Mouse (Mus musculus) layer of hippocampus, adult 8-10 months (tissue): Measurements from ENCODE around the gene Pbx4. TPM values are rescaled to one million over a fixed set of nuclear protein-coding genes. Genes with fewer than 3 reads are reported as not detected.

Experiments
- DNase-seq, 2 experiments: peaks; one replicate each; pipeline ENCODE4 v3.0.0; 2022; ENCODE audit warnings: low spot score in 2 of 2
- total RNA-seq, 4 experiments: library from RNA; stranded (reverse); gene quantifications; 2 replicates each; pipeline ENCODE4 v1.2.4; 2022

Pbx4 gene
- total RNA-seq: 10 to 100 TPM; 15.7 to 22.4 (median 20.7) TPM

- DNase-seq: peak; percentile 92 to 97
Observed at GRCm38 (mm10) chr8:69832298-69832853, at the start of gene Pbx4. Gene Pbx4 (plus strand): TSS chr8:69832491.

DNA sequence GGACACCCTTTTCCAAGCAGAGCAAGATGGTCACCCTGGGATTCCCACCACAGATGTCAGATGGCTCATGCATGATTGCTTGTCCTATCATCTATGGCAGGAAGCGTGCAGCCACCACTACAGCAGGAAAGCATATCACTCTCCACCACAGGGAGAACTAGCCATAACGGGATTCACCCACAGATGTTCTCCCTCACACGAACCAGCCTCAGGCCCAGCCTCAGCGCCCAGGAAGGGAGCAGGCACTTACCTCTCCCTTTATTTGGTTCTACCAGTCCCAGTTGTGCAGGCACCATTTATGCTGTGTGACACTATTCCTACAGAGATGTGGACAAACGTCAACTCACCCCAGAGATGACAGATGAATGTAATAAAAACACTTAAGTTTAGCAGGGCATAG is 43.2 kb upstream of the Pbx4 start:
- no peak for DNase-seq

DNA sequence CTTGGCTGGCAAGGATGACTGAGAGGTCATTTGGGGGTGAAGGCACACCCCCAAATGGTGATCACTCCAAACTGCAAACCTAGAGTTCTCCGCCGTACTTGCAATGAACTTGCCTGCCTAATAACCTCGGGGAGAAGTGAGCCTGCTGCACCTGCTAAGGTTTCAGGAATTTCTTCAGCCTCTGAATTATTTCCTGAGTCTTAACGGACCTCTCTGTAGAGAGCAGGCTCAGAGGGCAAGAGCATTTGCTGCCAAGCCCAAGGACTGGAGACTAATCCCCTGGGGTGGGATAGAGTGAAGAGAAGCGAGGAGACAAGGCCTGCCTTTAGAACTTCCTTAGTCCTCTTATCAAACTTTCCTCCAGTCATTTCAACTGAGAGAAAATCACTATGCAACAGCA is 42.6 kb upstream of the Pbx4 start:
- no peak for DNase-seq

DNA sequence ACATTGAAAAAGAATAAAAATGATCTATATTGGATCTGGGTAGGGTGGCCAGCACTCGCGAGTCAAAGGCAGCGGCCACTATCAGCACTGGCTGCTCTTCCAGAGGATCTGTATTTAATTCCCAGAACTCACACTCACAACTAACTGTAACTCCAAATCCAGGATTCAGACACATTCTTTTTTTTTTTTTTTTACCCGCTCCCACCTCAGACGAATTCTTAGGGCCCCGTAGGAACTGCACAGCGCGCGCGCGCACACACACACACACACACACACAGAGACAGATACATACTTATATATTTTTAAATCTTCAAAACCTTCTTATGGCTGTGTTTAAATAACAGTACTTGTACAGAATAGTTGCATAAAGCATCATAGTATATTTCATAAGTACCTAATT is 41.9 kb upstream of the Pbx4 start:
- no peak for DNase-seq

- peak; percentile 79 to 88 for DNase-seq
Observed at GRCm38 (mm10) chr8:69790773-69791367, 41.4 kb upstream of the Pbx4 start, which contains the start of the genes Atp13a1 and Zfp866. Gene Atp13a1 (plus strand): TSS chr8:69791163. Gene Zfp866 (minus strand): TSS chr8:69791178.

DNA sequence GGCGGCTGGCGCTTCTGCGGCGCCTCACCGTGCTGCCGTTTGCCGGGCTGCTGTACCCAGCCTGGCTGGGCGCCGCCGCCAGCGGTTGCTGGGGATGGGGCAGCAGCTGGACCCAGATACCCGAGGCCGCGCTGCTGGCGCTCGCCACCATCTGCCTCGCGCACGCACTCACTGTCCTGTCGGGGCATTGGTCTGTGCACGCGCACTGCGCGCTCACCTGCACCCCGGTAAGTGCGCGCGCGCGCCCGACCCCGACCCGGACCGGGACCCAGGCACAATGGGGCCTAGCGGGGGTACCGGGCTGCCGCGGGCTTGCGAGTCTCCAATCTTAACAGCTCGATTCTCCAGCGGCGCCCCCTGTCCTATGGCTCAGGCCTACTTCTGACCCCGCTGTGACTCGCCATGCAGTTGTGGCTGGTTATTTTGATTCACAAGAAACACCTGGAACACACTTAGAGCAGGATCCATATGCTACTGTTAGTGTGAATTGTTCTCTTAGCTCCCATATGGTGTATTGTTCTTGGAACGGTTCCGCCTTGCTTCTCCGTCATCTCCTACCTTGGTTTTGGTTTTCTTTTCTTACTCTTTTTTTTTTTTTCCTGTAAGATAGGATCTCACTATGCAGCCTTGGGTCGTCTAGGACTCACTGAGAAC is 40.7 kb upstream of the Pbx4 start:
- DNase-seq: no peak

DNA sequence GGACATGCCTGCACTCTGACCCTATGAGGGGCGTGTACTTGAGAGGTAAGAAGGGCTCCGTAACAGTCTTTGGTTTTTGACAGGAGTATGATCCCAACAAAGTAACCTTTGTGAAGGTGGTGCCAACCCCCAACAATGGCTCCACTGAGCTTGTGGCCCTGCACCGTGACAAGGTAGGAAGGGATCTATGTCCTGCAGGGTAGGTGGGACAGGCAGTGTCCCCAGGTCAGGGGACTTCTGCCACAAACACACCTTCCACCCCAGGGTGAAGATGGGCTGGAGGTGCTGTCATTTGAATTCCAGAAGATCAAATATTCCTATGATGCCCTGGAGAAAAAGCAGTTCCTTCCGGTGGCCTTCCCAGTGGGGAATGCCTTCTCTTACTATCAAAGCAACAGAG is 38.6 kb upstream of the Pbx4 start:
- DNase-seq: no peak

- no peak for DNase-seq
Observed at GRCm38 (mm10) chr8:69794096-69794495, 38.2 kb upstream of the Pbx4 start.

GRCm38 (mm10) chr8:69794901-69795300 is 37.4 kb upstream of the Pbx4 start:
- DNase-seq: no peak

DNA sequence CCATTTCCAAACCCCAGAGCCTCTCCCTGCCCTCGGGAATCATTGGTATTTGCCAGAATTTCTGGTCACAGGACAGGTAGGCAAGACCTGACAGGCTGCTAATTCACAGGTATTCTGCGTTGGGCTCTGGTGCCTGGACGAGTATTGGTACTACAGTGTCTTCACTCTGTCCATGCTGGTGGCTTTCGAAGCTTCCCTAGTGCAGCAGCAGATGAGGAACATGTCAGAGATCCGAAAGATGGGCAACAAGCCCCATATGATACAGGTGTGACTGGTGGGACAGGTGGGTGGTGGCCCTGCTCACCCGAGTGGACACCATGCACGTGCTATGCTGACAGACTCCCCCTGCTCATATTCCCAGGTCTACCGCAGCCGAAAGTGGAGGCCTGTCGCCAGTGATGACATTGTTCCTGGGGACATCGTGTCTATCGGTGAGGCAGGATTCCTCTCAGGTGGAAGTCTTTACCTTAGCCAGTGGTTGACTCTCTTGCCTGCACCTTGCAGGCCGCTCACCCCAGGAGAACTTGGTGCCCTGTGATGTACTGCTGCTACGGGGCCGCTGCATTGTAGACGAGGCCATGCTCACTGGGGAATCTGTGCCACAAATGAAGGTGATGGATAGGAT is 35.5 kb upstream of the Pbx4 start:
- DNase-seq: no peak

GRCm38 (mm10) chr8:69797661-69798060 is 34.6 kb upstream of the Pbx4 start:
- no peak for DNase-seq

DNA sequence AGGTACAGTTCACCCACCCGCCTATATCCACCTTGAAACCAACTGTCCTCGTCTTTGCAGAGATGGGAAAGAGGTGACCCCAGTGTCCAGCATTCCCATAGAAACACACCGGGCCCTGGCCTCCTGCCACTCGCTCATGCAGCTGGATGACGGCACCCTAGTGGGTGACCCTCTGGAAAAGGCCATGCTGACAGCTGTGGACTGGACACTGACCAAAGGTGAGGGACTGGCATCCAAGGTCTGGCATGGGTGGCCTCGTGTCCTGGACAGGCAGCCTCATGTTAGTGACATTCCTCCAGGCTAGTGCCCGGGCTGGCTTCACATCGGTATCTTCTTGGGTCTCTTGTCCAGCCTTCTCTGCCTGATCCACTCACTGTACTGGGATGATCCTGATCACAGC is 33.0 kb upstream of the Pbx4 start:
- no peak for DNase-seq

DNA sequence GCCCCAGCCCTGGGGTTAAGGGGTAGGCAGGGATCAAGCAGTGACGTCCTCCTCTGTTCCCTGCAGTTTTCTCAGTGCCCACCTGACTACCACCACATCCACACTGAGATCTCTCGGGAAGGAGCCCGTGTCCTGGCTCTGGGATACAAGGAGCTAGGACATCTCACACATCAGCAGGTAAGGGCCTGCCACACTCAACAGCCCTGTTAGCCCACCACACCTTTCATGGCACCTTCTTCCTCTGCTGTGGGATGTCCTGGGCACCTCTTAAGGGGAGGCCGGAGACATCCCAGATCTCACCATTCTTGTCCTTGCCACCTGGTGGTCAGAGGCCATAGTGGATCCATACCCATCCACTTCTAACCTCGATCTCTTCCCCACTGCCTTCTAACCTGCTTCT is 32.3 kb upstream of the Pbx4 start:
- DNase-seq: no peak

- no peak for DNase-seq
Observed at GRCm38 (mm10) chr8:69801796-69802195, 30.5 kb upstream of the Pbx4 start.

DNA sequence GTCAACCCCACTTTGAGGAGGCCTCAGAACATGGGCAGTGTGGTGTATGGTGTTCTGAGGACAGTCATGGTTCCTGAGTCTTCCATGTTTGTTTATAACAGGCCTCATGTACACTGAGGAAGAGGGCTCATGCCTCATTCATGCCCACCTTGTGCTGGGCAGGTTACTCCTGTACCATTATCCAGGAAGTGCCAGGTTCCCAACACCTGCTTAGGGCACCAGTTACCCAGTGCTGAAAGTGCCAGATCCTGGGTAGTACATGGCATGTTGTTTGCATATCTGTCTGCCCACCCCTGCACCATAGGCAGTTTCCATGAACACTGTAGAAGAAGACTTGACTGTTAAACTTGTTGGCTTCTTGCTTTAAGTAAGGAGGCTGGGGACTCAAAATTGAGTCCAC is 30.1 kb upstream of the Pbx4 start:
- no peak for DNase-seq

- no peak for DNase-seq
Observed at GRCm38 (mm10) chr8:69803366-69803765, 28.9 kb upstream of the Pbx4 start.

- DNase-seq: no peak
Observed at GRCm38 (mm10) chr8:69804537-69804936, 27.8 kb upstream of the Pbx4 start.

DNA sequence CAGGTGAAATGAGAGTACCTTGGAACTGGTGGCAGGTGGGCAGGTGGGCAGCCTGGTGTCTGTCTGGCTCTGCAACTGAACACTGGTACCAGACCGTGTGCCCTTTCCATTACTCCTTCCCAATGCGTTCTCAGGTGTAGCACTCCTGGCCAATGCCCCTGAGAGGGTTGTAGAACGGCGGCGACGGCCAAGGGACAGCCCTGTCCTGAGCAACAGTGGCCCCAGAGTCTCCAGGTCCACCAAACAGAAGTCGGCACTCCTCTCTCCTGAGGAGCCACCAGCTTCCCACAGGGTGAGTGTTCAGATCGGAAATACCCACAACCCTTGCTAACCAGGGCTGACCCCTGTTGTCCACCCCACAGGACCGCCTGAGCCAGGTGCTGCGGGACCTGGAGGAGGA is 27.2 kb upstream of the Pbx4 start:
- DNase-seq: no peak

DNA sequence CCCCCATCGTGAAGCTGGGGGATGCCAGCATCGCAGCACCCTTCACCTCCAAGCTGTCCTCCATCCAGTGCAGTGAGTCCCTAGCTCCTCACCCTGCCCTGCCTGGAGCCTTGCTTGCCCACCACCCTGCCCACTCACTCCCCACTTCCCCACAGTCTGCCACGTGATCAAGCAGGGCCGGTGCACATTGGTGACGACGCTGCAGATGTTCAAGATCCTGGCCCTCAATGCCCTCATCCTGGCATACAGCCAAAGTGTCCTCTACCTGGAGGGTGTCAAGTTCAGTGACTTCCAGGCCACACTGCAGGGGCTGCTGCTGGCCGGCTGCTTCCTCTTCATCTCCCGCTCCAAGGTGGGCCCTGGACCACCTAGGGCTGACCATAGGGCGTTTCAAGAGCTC is 26.8 kb upstream of the Pbx4 start:
- no peak for DNase-seq

DNA sequence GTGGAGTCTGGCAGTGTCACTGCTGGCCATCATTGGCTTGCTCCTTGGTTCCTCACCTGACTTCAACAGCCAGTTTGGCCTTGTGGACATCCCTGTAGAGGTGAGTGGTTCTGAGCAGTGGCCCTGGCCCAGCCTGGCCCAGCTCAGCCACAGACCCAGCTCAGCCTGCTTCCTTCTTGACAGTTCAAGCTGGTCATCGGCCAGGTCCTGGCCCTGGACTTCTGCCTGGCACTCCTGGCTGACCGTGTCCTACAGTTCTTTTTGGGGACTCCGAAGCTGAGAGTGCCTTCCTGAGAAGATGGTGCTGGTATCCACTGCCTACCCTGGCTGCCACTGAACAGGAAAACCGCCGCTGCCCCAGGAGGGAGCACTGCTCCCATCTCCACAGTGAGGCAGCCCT is 25.1 kb upstream of the Pbx4 start:
- DNase-seq: no peak

DNA sequence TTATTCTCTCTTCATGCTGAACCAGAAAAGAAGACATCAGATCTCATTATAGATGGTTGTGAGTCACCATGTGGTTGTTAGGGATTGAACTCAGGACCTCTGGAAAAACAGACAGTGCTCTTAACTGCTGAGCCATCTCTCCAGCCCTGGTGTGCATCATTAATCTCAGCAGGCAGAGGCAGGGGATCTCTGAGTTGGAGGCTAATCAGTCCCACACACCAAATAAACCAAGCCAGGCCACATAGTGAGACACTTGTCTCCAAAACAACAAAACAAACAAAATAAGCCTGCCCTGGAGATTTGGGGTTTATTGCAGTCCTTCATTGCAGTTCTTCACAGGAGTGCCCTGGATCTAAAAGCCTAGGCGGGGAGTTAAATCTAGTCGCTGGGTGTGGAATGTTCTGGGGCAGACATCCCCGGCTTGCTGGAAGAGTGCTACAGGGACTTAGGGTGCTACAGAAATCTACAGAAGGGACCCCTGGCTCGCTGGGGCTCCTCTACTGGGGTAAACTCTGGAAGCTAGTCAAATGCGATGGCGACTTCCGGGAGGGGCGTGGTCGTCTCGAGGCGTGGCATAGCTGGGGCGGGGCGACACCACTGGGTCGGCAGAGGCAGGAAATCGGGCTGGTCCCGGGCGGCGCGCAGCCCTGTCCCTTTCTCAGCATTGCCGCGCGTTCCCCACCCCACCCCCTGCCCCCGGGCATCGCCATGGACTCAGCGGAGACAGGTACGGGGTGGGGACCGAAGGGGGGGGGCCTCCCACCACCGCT is 24.0 kb upstream of the Pbx4 start, which contains the start of gene Gmip:
TSS of gene Gmip (plus strand) at position 586 of the 770 bp plus-strand sequence.
- no peak for DNase-seq
